Mouse (Mus musculus): ENCODE measurements at regions not wholly inside any gene's neighbourhood (a gene's known extent, or its start where the extent isn't known, plus 50 kb on each side); places are given as distances from the start of the nearest gene placed in this dataset.
"Not testable (repeated sequence)": the region's sequence is repeated elsewhere in the genome, so short reads cannot be mapped to it uniquely, and the experiment has no call there.

DNA sequence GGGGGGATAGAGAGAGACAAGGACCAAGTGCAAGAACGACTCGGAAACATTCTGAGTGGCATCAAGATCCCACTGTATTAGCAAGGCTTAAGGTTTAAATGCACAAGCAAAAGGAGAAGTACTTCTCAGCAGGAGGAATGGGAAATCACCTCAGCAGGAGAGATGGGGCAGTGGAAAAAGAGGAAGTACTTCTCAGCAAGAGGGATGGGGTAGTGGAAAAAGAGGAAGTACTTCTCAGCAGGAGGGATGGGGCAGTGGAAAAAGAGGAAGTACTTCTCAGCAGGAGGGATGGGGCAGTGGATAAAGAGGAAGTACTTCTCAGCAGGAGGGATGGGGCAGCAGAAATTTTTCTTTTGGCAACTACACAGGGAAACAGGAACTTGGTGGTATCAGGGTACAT is 340.8 kb upstream of the Tbl1xr1 start:
- in situ Hi-C loops (cut with MseI, MboI): not testable (repeated sequence)

DNA sequence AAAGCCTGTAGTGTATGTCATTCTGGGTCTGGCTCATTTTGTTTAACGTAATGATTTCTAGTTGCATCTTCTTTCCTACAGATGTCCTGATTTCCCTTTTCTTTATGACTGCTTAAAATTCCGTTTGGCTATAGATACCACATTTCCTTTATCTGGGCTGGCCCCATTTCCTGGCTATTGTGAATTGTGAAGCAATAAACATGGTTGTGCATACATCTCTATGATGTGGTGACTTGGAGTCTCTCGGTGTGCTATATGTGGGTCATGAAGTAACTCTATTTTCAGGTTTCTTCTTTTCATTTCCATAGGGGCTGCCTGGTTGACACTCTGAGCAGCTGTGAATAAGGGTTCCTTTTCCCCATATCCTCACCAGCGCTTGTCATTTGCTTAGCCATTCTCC is 336.7 kb upstream of the Tbl1xr1 start:
- in situ Hi-C loops (cut with MseI, MboI): no loop called here

DNA sequence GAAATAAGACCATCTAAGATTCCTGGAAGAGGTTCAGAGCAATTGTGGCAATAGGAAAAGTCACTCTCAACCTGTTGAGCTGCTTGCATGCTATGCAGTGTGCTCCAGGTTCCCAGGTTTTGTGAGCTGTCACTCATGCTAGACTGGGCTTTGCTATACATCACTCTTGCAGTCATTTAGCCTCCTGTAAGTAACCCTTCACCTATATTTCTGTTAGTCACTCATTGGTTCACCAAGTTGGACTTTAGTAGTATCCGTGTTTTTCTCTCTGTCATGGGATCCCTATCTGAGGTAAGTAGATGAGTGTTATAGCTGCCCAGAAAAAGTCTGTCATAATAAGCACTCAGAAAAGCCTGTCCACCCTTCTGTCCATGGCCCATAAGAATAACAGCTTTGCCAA is 332.3 kb upstream of the Tbl1xr1 start:
- in situ Hi-C loops (cut with MseI, MboI): no loop called here

DNA sequence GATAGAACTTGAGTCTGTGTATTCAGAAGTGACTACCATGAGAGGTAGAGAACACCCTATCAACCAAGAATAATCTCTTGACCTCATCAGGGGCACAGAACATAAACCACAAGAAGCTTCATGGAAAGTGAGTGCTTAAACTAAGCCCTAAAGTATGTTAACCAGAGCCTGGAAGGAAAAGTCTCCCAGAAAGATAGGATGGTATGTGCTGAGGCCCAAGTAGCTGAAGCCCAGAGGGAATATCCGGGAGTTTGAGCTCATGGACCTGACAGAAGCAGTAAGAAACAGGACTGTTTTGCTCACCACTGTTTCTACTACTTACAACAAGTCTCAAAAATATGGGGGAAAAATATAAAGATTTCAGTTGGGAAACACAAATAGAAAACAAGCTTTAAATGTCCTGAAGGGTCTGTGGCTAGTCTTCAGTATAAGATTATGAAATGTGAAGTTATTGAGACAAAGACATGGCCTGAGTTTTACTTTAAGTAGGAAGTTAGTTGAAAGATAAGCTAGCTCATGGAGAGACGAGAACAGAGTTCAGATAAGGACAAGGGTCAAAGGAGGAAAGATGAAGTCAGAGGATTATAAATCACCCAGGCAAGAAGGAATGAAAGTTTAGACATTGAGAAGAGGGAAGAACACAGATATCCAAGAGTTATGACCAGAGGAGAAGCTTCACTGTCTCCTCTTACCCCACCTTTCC is 315.8 kb upstream of the Tbl1xr1 start:
- in situ Hi-C loops (cut with MseI, MboI): no loop called here

DNA sequence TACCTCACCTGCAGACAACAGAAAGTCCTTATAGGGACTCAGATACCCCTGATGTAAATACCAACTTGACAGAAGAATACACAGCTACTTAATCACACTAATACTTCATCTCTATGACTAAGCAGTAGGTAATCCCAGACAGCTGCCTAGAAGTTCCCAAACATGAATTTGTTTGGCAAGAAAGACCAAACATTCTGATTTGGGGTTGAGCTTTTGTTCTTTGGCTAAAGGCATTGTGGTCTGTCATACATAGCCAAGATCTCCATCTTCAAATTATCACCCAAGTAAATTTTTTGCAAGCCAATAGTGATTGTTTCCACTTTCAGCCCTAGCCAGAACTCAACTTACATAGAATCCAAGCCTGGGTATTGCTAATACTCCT is 315.2 kb upstream of the Tbl1xr1 start:
- in situ Hi-C loops (cut with MseI, MboI): no loop called here

DNA sequence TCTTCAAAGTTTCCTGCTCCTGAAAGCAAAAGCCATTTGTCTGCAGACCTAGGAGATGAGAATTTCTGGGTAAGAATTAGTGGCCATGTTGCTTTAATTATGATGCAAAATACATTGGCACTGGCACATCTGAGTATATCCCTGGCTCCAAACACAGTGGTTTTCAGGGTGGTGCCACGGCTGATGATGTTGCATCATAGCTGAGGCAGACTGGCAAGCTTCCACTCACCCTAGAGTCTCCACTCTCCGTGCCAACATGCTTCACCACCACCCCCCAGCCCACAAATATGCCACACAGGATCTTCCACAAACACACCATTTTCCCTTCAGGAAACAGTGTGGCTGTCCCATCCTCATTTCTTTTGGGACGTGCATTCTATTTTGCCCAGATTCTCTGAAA is 314.5 kb upstream of the Tbl1xr1 start:
- in situ Hi-C loops (cut with MseI, MboI): no loop called here

DNA sequence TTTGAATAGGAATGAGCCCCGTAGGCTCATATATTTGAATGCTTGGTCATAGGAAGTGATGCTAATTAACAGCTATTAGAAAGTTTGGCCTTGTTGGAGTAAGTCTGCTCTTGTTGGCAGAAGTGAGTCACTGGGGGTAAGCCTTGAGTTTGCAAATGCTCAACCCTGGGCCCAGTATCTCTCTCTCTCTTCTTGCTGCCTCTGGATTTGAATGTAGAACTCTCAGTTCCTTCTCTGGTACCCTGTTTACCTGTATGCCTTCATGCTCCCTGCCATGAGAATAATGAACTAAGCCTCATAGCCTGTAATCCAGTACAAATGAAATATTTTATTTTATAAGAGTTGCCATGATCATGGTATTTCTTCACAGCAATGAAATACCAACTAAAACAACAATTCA is 308.4 kb upstream of the Tbl1xr1 start:
- in situ Hi-C loops (cut with MseI, MboI): no loop called here

DNA sequence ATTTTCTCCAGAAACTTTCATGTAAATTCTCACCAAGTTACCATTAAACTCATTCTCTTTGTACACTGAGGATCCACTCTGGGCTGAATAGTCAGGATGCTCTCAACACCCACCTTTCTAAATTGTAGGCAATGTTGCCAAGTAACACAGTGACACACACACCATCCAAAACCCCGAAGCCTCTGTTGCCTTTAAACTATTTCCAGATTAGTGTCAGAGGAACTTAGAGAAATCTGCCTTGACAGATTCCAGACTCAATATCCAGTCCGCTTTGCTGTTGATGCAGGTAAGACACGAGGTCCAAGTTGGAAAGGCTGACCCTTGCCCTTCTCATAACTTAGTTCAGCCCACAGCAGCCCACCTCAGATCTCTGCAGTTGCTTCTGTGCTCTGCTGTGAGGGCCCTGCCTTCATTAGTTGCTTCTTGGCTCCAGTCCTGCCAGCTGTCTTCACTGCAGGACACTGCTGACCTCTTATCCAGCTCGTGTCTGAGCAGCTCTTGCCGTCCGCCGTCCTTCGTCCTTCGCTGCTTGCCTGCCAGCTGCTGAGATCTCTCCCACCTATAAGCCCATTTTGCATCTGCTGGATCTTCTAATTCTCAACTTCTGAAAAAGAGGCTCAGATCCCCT is 306.4 kb upstream of the Tbl1xr1 start:
- in situ Hi-C loops (cut with MseI, MboI): no loop called here

DNA sequence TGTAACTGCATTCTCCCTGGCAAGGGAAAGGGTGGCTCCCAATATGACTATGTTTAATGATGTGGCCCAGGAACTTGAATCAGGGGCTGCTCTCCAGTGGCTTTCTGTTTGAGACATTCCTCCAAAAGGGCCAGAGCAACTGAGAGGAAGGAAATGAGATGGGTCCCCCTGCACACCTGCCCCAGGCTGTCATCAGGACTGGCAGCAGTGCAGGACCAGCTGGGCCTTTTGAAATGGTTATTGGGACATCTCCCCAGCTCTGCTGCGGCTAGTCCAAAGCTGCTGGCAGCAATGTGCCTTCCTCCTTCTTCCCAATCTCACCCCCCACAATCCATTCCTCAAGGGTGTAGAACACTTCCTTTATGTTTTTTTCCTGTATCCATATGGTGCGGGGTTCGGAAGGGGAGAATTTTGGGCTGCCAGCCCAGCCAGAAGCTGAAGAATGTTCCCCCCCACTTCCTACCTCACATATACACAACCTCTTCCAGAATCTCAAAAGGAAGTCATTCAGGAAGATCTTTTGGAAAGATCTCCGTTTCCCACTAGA is 304.6 kb upstream of the Tbl1xr1 start:
- in situ Hi-C loops (cut with MseI, MboI): no loop called here

DNA sequence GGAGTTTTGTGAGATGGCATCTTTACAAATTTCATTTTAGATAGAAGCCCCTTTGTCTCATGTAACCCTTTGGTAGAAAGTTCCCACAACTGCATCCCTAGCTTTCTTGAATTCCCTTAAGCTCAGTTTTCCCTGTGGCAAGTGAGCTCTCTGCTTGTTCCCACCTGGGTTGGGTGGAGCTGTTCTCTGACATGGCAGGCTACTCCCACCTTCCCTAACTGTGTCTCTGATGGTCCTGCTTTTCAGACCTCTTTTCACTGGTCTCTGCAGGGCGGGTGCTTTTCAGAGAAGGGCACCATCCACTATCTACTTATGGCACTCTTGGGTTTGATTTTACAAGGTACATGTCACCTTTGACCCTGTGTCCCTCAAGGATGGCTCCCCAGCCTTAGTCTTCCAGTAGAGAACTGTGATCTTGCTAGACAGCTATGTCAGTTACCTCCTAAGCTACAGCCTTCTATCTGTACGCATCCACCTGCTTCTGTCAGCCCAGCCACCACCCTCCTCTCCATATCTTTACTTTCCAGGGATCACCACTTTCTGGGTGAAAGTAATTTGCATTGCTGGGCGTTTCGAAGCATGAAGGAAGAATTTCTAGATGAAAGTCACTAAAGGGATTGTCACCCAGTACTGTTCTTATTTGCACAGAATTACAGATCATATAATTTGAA is 302.1 kb upstream of the Tbl1xr1 start:
- in situ Hi-C loops (cut with MseI, MboI): no loop called here

DNA sequence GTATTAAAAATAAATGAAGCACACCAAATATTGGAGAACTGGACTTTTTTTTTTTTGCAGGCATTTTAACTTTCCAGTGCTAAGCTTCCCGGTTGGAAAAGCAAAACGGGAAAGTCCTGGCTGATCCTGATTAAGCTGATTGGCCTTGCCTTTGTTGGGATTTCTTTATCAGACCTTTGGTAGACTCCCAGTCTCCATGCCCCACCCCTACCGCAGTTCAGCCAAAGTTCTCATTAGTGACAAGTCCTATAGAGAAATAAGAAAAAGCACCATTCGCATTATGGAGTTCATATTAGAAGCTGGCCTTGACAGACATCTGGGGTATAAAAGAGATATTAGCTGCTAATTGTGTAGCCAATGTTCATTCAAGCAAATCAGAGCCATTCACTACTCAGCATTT is 297.7 kb upstream of the Tbl1xr1 start:
- in situ Hi-C loops (cut with MseI, MboI): no loop called here

DNA sequence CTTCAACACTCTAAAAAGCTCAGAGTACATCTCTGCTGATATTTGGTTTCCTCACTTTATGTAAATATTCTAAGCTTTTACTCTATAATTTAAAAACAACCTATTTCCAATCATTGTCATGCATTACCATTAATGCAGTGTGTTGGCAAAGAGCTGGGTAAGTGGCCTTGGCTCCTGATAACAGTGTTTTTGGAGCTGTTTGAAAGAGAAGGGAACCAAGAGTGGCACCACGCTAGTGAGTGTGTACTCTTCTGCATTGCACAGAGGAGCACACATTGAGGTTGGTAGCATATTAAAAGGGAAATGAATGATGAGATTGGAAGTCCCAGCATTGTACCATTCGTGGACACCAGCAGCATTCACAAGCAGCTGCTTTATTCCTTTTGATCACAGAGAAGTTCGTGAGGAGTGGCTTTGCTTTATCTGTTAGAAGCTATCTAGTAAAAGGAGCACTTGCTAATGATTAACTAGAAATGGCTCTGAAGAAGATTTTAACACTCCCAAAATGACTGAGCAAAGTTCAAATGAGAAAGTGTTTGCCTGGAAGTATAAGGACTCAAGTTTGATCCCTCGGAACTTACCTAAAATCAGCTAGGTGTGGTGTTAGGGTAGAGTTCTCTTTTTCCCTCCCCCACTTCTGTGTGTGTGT is 284.3 kb upstream of the Tbl1xr1 start:
- in situ Hi-C loops (cut with MseI, MboI): no loop called here

DNA sequence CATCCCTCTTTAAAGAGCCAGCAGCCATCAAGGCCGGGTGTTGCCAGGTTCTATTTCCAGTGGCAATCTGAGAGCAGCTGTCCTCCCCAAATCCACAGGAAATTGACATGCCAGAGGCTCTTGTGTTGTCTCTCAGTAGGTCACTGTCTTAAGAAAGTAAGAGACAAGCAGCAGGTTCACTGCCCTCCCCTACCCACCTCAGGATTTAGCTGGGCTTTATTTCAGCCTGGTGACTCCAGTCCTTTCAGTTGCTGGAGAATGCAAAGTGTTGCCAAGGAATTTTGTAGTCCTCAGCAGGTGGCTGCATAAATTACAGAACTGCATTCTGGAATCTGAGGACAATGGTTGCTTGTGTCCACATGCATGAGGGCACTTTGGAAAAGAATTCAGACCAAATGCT is 278.3 kb upstream of the Tbl1xr1 start:
- in situ Hi-C loops (cut with MseI, MboI): no loop called here

DNA sequence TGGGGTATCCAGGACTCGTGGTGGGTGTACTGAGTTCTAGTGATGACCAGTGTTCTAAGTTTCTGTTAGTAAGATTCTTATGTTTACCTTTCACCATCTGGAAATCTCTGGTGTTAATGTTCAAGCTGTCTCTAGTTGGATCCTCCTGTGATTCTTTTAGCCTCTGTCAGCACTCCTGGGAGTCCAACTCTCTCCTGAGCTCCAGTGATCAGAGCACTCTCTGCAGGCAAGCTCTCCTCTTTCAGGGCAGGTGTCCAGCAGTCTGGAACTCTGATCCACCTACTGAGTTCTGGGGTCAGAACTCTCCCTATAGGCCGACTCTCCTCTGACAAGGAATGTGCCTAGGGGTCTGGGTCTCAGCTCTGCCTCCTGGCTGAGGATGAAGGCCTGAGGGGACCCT is 272.6 kb upstream of the Tbl1xr1 start:
- in situ Hi-C loops (cut with MseI, MboI): not testable (repeated sequence)

DNA sequence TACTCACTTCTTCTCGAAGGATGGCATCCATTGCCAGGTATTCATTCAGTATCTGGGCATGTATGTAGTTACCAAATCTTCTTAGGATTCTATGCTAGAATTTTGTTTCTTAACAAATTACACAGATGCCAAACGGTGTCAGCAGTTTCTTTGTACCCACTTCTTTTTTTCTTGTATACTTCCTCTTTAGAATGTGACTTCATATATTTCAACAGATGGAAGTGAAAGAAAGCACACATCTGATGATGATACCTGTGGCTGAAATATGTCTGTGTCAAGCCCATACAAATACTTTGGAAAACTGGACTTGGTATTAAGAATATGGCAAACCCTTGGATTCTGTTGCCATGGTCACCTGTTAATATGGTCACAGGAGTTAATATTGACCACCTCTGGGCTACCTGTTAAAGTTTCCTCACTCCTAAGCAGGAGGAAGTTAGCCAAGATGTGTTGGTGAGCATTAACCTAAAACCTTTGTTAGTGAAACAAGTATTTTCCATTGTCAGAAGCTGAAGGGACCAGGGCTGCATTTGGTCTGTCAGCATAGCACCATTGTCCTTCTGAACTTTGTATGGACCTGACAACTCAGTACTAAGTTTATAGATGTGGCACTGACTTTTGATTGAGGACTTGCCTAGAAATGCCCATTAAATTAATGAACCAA is 269.8 kb upstream of the Tbl1xr1 start:
- in situ Hi-C loops (cut with MseI, MboI): no loop called here

DNA sequence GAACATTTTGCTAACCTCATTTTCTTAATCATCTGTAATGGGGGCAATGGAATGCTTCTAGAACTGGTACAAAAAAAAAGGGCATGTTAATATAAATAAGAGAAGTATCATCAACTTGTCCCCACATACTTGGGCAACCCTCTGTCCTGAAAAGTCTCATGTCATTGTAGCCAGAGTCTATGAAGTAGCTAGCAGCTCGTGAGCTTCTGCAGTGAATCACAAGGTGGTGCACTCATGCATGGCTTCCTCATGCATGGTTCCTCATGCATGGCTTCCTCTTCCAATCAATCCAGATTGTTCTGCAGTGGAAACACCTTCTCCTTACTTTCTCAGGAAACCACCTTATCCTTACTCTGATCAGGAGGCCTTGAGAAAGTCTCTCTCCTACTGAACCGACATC is 267.9 kb upstream of the Tbl1xr1 start:
- in situ Hi-C loops (cut with MseI, MboI): no loop called here

DNA sequence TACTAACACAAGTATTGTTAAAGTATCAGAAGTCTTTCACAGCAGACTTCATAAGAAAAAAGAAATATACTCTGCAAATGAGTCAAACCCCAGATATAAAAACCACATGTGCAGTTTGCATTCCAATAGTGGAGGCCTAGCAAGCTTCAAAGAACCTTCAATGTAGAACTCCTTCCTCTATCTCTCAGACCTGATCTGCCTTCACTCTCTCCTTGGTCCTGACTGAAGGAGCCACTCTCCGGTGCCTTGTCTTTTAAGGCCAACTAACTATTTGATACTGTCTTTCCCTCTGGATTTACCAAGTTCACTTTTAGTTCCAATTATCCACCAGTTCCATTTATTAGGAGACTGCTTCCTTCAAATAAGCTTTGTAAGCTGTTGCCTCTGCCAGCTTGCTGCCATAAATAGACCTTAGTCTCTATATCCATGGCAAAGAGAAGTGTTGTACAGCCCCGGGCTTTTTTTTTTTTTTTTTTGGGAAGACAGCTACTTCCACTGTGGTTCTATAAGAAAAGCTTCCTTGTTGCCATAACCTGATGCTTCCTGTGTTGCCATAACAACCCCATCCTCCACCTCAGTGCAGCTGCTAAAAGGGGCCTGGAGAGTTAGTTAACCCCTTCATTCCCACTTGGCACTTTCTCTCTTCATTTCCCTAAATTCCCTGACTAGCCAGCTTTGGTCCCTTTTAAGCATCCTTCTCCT is 266.5 kb upstream of the Tbl1xr1 start:
- in situ Hi-C loops (cut with MseI, MboI): no loop called here

DNA sequence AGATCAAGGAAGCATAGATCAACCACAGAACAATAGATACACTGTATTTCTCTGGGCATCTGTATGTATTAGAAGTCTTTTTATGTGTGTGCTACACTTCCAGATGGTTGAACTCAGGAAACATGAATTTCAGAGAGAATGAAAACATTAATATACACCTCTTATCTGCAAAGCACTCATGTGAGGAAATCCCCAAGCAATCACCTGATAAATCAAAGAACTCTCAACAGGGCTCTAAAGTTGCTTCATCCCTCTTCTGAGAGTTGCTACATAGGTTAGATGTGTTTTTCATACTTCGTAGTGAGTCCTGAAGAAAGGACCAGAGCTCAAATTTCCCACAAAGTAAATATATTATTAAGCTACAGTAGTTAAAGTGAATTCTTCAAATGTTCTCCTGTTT is 263.1 kb upstream of the Tbl1xr1 start:
- in situ Hi-C loops (cut with MseI, MboI): no loop called here

DNA sequence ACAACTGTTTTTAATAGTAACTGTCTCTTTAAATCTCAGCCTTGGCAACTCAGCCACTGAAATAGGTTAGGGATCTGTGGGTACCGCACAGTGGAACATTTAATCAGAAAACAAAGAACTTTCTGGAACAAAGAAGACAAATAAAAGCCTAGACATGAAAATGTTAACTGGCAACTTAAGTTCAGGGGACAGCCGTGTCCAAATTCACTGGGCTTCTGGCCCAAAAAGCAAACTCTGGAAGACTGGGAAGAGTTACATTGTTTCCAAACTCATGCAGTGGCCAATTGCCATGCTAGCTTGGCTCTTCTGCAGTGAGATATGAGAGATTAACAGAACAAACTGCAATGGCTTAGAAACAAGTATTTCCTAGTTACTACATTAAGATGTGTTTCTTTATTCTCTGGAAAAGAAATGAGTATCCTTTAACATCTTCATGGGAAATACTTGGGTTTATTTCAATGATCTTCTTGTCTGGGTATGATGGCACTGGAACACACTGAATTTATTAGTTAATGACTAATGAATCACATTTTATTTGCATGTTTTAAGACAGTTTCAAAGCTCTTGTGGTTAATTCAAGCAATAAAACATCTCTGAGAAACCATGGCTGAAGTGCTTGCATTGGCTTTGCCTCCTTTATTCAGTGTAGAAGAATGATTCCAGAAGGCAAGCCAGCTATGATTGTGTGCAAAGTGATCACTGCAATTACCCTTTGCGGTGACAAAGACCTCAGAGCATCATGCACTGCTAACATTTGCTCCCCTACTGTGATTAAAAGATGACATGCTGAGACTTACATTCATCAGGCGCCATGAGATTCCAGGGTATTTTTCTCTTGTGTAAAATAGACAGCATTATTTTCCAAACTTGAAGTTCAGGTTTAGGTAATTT is 259.2 kb upstream of the Tbl1xr1 start:
- in situ Hi-C loops (cut with MseI, MboI): no loop called here

DNA sequence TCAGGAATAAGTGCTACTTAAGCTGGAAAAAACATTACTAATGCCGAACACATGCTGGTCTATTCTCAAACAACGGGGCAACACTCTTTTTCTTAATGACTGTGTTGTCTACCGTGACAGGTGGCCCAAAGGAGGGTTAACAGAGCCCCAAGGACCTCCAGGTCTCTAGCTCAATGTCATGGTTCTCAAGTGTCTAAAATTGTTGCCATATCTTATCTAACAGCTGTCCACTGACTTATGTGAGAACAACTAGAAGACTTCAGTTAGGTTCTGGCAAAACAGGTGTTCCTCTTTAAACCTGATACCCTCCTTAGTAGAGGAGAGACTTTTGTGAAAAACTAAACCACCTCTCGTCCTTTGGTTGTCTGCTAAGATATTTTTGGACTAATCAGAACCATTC is 257.4 kb upstream of the Tbl1xr1 start:
- in situ Hi-C loops (cut with MseI, MboI): no loop called here

Measured in mouse trophoblast stem cell (cell line).